Mouse (Mus musculus): ENCODE results near the gene Cdh23. TPM values are rescaled to one million over a fixed set of nuclear protein-coding genes. Genes with fewer than 3 reads are reported as not detected.

Gene Cdh23
- total RNA-seq, 2 experiments from 2014 or later: 1.7 to 1.8 TPM

DNA sequence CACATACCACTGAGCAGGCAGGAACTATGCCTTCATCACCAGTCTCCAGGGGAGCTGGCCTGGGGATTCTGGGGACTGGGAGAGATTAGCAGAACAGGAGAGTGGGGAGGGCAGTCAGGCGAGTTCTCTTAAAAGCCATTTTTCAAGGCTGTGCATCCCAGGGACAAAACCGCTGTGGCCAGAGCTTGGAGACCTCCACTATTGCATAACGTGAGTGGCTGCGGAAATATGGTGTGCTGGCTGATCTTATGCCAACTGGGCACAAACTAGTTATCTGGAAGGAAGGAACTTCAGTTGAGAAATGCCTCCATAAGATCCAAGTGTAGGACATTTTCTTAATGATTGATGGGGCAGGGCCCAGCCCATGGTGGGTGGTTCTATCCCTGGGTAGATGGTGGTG lies 42.6 kb downstream of the Cdh23 start:
- intact Hi-C loops (cut with DNase I): no loop called here

DNA sequence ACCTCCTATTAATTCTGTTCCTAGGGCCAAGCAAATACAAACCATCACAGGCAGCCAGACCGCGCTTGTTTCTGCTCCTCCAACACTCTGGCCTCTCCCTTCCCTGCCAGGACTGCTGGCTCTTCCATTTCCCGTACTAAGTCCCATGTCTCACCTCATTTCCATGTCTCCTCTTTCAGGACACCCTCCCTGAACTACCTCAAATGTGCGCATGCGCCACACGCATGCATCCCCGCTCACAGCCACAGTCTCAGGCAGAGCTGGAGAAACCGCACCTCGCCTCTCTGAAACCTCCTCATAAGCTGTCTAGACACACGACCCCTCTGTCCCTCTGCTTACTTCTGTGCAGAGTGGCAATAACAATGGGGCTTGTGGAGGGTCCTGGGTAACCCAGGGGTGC lies 43.2 kb downstream of the Cdh23 start:
- intact Hi-C loops (cut with DNase I): no loop called here
- DNase-seq (ENCODE audit: low spot score in 2 of 2): no peak

More for the DNA sequence above, 42.6 kb downstream of the Cdh23 start:
- DNase-seq (ENCODE audit: low spot score in 2 of 2): no peak

DNA sequence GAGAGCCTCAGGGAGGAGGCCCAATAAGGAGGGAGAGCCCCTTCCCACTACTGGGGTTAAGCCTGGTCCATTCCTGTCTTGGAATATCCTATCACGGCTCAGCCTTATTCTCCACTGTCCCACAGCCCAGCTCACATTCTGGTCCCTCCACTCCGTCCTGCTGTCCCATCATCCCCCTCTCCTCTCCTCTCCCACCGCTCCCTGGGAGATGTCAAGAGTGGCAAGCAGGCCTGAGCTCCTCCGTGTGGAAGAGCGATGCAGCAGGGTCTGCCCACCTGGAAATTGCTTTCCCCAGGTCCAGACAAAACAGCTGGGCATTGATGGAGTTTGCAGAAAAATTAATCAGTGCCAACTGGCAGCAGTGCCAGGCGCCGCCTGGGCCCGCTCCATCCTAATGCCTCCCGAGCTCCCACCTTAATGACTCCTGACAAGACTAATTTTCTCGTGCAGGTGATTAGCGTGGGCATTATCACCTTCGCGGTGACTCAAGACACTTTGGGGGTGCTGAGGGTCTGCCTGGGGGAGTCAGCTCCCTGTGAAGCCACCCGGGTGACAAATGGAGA lies 52.1 kb downstream of the Cdh23 start:
- intact Hi-C loops (cut with DNase I): no loop called here
- no peak for DNase-seq (ENCODE audit: low spot score in 2 of 2)

DNA sequence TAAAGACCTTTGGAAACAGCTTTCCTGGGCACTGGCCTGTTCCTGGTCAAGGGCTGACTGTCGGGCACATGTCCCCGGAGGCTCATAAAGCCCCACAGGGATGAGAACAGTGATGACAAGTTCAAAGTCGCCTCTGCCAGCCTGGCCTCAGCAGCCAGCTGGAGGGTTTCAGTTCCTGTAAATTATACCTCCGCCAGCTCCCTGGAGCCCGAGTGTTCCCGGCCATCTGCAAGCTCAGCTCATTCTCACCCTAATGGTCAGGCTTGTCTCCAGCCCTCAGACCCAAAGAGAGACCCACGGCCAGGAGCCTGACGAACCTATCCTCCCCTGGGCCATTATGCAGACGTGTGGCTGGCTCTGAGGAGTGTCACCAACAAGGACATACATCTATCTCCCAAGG lies 57.0 kb downstream of the Cdh23 start:
- intact Hi-C loops (cut with DNase I): no loop called here
- peak in 1 of 2 experiments; percentile 15 for DNase-seq (ENCODE audit: low spot score in 2 of 2)

DNA sequence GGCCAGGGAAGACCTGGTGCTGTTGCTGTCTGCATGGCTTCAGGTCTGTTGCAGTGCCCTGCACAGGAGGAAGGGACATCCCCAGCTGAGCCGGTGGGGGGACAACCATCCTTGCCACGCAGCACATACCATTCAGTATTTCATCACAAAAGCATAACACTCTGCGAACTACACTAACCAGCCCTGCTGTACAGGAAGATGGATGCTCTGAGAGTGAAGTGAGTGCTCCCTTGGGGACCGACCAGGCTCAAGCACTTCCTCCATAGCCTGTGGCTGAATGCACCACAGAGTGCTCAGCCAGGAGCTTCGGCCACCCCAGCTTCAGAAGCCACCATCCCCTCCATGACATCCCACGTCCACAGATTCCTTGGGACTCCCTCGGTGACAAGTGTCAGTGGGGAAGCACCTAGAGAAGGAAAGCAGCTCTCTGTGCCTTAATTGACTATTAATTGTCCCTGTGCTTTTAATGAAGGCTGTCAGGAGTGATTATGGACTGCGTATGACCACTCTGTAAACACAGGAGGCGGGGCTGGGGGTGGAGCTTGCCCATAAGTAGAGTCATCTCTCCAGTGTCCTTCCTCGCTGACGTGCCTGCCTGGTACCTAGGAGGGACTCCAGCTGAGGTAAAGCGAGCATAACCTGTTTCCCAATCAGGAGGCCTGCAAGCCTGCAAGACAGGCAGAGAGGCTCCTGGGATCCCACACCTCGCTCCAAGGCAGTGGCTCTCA lies 60.6 kb downstream of the Cdh23 start:
- DNase-seq (ENCODE audit: low spot score in 2 of 2): no peak
- intact Hi-C loops (cut with DNase I): no loop called here

DNA sequence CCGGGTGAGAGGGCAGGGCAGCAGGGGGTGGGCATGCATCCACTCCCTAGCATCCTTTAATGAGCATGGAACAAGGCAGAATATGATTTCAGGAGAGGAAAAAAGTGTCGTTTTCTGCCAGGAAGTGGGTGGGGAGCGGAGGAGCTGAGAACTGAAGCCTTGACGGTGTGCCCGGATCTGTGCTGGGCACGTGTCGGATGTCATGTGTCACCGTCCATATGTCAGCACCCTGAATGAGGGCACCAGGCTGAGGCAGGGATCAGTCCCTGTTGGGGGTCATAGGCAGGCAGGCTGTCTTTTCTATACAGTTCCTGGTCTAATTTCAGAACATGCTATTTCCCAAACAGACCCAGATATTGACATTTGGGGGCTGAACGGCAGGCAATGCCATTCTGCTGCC lies 61.9 kb downstream of the Cdh23 start:
- intact Hi-C loops (cut with DNase I): no loop called here

DNA sequence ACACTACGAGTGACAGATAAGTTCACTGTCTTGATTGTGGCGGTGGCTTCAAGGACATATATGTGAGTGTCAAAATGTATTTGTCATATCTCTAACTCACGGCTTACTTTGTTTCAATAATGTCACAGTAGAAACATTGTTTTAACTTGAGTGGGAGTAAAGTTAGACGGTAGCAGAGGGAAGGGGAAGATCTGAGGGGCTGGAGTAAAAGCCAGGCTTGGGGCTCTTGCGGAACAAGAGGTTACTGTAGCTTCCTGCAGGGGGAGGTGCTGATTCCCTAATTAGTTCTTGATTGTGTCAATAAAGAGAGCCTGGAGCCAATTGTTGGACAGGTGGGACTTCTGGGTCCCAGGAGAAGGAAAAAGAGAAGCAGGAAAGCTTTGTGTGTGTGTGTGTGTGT lies 70.2 kb downstream of the Cdh23 start:
- DNase-seq (ENCODE audit: low spot score in 2 of 2): no peak
- intact Hi-C loops (cut with DNase I): no loop called here

More for the DNA sequence above, 61.9 kb downstream of the Cdh23 start:
- peak; percentile 30 to 61 for DNase-seq (ENCODE audit: low spot score in 2 of 2)

DNA sequence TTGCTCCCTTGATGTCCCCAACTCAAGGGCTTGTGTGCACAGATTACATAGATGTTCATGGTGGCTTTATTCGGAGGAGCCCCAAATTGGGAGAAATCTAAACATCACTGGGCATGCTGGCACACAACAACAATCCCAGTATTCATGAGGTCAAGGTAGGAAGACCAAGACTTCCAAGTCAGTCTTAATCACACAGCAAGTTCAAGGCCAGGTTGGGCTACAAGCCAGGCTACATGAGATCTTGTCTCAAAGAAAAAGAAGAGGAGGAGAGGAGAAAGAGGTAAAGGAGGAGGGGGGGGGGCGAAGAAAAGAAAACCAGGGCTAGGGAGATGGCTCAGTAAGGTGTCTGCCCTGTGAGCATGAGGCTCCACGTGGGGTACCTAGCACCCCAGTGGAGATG lies 70.8 kb downstream of the Cdh23 start:
- intact Hi-C loops (cut with DNase I): no loop called here
- DNase-seq (ENCODE audit: low spot score in 2 of 2): no peak

DNA sequence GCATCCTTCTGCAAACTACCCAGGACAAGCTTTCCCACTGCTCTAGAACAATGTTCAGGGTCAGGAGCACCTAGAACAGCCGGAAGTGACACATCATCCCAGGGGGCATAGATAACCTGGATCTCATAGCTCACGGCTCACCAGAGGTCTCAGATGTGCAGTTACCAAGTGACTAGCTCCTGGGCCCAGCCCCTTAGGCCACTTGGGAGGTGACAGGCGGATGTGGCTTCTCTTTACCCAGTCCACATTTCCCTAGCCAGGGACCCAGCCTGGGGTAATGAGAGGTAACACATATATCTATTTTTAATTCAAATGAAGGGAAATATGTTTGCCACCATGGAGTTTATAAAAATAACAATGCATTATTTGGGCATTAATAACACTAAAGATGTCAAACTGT lies 71.3 kb downstream of the Cdh23 start:
- no peak for DNase-seq (ENCODE audit: low spot score in 2 of 2)
- intact Hi-C loops (cut with DNase I): no loop called here

DNA sequence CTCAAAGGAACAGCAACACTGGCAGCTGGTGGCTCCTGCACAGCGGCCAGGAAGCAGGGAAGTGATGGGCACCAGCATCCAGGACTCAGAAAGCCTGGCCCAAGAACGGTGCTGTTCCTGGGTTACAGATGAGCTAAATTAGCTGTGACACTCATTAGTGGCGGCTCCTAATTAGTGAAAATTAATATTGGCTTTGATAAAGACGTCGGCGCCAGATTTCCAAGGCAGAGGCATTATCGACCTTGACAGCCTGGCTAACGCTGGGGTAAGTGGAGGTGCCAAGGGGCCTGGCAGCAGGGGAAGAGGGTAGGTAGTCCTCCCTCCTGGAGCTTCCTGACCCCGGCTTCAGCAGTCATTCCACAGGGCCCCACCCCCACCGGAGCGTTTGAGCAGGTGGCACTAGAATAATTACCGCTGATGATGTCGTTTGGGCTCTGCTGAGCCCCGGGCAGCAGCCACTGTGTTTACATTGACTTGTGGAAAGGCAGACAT lies 72.0 kb downstream of the Cdh23 start:
- intact Hi-C loops (cut with DNase I): no loop called here
- no peak for DNase-seq (ENCODE audit: low spot score in 2 of 2)

DNA sequence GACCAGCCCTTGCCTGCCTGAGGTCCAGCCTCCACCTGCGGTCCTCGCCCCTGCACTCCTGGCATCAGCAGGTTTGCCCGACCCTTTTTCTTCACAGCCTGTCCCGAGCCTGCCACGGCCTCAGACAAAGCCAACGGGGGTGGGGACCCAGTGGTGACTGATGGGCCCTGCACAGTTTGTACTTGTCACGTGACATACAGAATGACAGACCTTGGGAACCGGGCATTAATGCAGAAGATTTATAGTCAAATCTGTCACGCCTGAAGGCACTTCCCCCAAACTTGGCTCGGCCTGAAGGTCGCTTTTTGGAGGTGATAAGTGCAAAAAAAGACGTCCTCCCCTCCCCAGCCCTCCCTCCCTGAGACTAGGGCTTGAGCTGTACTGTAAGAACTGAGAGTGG lies 73.5 kb downstream of the Cdh23 start:
- intact Hi-C loops (cut with DNase I): no loop called here
- no peak for DNase-seq (ENCODE audit: low spot score in 2 of 2)

DNA sequence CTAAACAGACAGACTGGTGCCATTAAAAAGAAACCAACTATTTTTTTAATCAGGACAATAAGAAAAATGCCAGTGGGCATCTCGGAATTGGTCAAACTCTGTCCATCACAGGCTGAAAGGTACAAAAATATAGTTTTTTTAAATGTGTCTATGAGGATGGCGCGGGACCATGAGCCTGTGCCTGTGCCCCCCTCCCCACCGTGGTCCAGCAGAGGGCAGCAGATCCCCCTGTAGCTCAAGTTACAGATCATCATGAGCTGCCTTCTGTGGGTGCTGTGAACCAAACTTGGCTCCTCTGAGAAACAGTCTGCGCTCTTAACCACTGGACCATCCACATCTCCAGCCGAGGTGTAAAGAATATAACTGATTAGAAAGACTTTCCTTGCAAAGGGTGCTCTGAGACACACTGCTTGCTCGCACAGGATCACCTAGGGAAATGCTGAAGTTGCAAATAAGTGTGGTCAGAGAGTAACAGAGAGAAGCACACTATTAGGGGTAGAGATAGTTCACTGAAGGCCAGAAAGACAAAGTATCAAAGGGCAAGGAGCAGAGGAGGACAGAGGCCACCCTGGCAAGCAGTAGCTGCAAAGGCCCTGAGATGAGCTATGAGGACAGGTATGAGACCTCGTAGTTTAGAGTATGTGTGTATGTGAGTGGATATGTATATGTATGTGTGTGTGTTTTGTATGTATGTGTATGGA lies 74.7 kb downstream of the Cdh23 start:
- no peak for DNase-seq (ENCODE audit: low spot score in 2 of 2)
- intact Hi-C loops (cut with DNase I): no loop called here

DNA sequence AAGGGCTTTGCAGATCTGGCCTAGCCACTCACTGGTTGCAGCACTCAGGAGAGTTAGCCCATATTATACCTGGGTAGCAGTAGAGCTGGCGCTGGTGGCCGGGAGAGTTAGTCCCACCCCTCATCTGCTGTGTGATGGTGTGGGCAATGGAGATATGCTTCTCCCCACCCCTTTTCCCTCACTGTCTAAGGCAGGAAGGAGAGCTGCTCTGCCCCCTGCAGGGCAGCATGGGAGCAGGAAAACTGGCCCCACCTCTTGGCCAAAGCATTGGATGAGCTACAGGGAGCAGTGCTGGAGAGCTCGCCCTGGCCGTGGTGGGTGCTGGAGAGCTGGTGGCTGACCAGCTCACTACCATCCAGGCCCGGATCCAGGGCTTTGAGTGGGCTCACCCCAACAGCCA lies 80.4 kb downstream of the Cdh23 start:
- intact Hi-C loops (cut with DNase I): no loop called here
- no peak for DNase-seq (ENCODE audit: low spot score in 2 of 2)

DNA sequence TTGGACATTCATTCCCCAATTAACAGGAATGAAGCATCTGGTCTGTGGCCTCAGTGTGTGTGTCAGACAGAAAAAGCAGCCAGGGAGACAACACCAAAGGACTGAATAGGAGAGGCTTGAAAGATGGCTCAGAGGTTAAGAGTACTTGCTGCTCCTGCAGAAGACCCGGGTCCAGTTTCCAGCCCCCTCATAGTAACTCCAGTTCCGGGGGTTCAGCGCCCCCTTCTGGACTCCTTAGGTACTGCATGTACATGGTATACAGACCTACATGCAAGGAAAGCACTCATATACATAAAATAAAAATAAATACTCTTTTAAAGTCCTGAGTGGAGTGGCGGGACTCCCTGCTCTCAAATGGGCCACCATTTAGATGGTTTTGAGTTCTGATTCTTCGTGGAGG lies 83.4 kb downstream of the Cdh23 start:
- no peak for DNase-seq (ENCODE audit: low spot score in 2 of 2)
- intact Hi-C loops (cut with DNase I): no loop called here

DNA sequence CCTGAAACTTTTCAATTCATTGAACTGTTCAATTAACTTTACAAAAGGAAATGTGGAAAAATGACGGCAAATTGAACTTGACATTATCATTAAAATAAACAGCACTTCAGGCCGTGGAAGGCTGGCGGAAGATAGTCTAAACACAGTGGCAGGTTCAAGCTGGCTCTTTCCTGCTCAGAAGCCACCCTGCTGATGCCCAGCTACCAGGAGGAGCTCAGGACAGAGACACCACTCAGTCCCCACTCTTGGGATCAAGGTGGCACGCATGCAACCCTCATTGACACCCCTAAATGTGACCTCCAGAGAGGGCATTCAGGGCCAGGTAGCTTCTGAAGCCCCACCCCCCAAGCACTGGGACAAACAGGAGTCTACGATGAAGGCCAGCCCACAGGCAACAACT lies 89.1 kb downstream of the Cdh23 start:
- intact Hi-C loops (cut with DNase I): no loop called here
- no peak for DNase-seq (ENCODE audit: low spot score in 2 of 2)

DNA sequence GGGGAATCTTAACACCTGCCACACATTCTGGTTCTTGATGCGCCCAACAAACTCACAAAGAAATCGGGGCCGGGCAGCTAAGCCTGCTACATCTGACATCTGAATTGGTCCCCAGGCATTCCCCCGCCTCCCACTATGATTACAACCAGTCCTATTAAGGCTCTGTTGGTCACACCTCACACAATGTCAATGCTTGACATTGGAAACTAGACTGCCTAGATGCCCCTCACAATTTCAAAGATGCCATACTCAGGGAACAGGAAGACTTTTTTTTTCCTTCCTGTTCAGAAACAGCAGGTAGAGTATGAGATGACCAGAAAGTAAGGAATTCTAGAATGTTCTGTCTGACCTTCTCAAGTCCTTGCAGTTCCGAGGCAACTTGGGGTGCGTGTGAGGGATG lies 89.6 kb downstream of the Cdh23 start:
- intact Hi-C loops (cut with DNase I): no loop called here
- DNase-seq (ENCODE audit: low spot score in 2 of 2): no peak

DNA sequence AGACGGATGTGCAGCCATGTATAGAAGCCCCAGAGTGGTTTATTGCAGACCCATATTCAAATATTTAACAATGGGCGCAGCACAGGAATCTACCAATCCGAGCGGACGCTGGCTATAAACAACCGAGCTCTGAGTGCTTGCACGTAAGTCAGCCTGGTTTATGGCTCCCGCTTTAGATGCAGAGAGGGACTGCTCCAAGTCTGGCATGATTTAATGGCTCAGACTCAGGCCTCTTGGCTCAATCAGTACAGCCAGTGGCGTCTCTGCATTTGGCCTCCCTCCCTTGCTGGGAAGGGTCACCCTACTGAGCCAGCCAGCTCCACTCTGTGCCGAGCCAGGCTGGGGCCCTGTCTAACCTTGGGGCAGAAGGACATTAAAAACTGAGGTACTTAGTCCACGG lies 94.1 kb downstream of the Cdh23 start:
- DNase-seq (ENCODE audit: low spot score in 2 of 2): no peak
- intact Hi-C loops (cut with DNase I): no loop called here

DNA sequence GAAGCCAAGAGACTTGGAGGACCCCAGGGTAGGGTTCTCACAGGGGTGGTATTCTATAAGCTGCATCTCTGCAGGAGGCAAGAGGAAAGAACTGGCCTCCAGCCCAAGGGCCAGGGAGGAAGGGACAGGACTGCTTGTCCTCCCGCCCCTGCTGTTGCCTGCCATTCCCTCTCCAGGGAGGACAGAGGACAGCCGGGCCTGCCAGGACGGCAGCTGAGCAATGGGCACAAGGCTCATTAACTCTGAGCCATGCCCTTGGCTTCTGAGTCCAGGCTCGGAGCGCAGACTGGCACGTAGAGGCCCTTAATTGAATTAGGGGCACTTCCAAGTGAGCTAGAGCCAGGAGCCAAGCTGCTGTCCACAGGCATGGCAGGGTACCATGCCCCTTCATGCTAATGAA lies 101.1 kb downstream of the Cdh23 start:
- intact Hi-C loops (cut with DNase I): no loop called here
- DNase-seq (ENCODE audit: low spot score in 2 of 2): peak in 1 of 2 experiments; percentile 4

DNA sequence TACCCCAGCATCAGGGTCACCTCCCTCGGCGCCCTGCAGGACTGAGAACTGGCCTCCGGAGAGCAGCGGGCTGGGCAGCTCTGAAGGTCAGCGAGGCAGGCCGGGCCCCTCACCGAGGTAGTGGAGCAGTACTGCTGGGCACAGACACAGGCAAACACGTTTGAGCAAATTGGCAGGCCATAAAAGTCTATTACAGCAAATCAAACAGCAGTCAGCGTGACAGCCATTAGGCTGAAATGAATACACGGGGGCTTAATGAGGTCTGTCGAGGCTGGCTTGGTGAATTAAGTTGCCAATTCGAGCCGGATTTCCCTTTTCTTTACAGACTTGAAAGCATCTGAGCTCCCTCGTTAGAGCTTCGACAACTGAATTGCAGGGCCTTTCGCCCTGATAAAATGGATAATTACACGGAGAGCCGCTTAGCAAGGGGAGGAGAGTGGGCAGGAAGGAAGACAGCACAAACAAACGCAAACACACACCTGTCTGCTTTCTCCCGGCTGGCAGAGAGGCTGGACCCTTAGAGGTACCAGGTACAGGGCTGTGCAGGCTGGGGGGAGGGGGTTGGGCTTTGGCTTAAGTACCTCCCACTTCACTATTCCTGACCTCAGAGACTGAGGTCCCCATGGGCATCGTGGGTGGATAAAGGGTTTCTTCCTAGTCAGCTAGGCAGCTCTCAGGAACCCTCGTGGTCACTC lies 103.3 kb downstream of the Cdh23 start:
- intact Hi-C loops (cut with DNase I): no loop called here

DNA sequence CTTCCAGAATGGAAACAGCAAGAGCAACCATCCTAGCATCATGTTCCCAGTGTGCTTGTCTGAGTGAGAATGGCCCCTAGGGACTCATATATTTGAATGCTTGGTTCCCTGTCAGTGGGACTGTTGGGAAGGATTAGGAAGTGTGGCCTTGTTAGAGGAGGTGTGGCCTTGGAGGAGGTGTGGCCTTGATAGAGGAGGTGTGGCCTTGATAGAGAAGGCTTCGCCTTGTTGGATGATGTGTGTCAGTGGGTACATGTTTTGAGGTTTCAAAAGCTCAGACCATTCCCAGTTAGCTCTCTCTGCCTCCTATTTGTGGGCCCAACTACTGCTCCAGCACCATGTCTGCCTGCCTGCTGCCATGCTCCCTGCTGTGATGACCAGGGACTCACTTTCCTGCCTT lies 105.0 kb downstream of the Cdh23 start:
- intact Hi-C loops (cut with DNase I): no loop called here
- DNase-seq (ENCODE audit: low spot score in 2 of 2): no peak

More for the DNA sequence above, 103.3 kb downstream of the Cdh23 start:
- no peak for DNase-seq (ENCODE audit: low spot score in 2 of 2)
